Mouse (Mus musculus) adrenal gland, postnatal 0 days (tissue): ENCODE results near the gene Galnt10. TPM values are rescaled to one million over a fixed set of nuclear protein-coding genes. Genes with fewer than 3 reads are reported as not detected.

Experiments
- polyA plus RNA-seq: library from polyadenylated mRNA; unstranded; fragments of >200 nt; fragmentation: Nextera tagmentation; extraction: Ambion mirVana; gene quantifications from 2 replicates; pipeline ENCODE4 v1.2.1, GENCODE M21; 2015

The Galnt10 gene
- 20.6 and 31.1 TPM in 2 replicates for polyA plus RNA-seq

DNA sequence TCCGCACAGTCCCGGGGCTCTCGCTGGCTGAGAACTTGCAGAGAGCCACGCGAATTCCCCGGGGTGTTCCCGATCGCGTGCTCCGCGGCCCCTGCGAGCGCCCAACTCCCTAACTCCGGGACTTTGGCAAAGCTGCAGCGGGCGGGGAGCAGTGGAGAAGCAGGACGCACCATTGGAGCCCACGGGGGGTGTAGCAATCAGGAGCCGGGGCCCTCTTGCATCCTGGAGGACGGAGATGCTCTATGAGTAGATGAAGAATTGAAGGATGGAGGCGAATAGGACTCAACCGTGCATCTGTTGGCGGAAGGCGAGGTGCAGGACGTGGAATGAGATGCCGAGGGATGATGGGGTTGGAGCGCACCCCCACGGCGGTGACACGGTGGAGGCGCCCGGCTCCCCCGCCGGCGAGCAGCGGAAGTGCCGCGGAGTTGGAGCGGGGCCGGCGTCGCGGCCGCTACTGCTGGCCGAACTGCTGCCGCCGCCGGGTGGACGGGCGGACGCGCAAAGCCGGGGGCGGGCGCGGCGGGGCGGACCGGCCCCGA lies at the start of gene Galnt10:
Gene Galnt10, plus strand, starts transcription at position 425 of the 542 bp plus-strand sequence.

DNA sequence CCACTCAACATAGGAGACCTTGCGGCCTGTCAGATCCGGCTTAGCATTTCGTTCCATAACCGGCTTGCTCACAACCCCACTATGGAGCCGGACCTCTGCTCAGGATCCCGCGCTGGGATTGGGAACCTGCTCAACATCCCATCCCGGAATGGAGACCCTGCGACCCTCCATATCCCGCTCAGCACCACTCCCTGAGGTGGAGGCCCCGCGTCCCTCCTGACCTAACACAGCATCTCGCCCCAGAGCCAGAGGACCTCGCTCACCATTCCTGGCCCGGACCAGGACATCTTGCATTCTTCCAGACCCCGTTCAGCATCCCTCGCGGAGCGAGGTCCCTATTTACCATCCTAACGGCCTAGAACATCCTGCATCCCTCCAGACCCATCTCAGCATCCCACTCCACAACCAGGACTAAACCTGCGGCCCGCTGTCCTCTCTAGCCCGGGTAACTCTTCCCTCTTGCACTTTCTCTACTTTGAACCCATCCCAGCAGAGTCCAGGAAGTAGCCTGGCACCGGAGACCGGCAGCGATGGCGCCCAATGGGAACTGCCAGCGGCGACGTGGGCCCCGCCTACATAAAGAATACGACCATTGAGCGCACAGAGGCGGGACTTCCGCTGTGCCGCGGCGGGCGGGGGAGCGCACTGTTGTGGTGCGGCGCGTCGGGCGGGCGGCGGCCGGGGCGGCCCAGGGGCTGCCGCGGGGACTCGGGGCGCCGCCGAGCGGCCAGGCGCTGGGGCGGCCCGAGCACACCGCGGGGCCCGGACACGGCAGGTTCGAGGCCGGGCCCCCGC lies 155.9 kb downstream of the Galnt10 start, which contains the start of gene Sap30l:
Gene Sap30l, plus strand, starts transcription at position 667 of the 795 bp plus-strand sequence.

DNA sequence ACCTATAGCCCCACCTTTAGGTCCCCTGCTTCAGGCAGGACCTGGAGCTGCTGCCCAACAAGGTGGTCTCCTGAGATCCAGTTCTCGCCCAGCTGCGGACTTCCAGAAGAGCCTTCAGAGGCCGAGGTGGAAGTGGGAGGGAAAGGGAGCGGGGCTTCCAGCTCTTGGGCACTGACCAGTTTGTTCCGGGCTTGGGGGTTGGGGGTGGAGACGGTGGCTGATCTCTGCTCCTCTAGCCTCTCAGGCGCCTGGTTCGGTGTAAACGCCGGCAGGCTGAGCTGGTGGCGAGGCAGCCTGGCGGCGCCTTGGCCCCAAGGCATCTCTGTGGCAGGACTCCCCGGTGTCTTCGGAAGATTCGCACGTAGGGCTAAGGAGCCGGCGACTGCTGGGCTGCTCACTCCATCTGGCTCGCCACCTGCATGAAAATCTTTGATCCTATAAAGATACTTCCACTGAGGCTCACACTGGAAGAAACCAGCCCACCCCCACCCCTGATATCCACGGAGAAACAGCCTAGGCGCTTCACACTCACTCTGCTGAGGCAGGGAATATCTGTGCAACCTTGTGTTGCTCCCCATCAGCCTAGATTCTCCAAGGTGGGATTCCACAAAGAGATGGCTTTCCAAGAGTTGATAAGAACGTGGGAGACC lies 187.4 kb downstream of the Galnt10 start, which contains the start of gene Hand1:
Gene Hand1, minus strand, starts transcription at position 267 of the 650 bp plus-strand sequence.

Other genes starting within 250 kb of the Galnt10 start
- 49.8 and 72.2 TPM in 2 replicates for gene Fam114a2, start 126.8 kb upstream of the Galnt10 start, polyA plus RNA-seq
- gene Mfap3, start 126.8 kb upstream of the Galnt10 start, polyA plus RNA-seq, result 33.7 and 34.3 TPM in 2 replicates
- gene Sap30l, start 156.2 kb downstream of the Galnt10 start, polyA plus RNA-seq, result 27.6 and 28.7 TPM in 2 replicates
- 41.2 and 70.6 TPM in 2 replicates for gene Hand1, start 187.4 kb downstream of the Galnt10 start, polyA plus RNA-seq